Mouse (Mus musculus): ENCODE measurements at regions not wholly inside any gene's neighbourhood (a gene's known extent, or its start where the extent isn't known, plus 50 kb on each side); places are given as distances from the start of the nearest gene placed in this dataset.

DNA sequence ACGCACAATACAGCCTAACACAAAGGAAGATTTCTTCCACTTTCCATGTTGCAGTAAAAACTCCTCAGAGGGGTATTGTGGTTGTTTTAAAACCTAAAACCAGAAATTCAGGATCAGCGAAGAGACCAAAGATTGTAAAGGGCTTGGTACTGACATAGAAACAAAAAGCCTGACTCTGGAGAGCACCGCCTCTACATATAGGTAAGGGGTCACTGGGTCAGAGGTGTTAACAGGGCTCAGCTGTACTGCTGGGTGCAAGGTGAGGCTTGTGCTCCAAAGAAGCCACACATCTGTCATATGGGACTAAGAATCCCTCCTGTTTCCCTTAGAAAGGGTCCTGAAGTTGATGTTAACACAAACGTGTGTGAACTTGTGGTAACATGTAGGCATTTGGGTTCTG is 420.7 kb upstream of the Gm26657 start:
- no peaks in the 10 kb centered on the region for H3K9me3 ChIP-seq
- 80% methylated on average over 4 of the region's 4 CpGs for WGBS
- no peak overlapping the region for H3K4me2 ChIP-seq (replicated peaks)
- H3K27me3 ChIP-seq = no peaks in the 10 kb centered on the region
- H3K9ac ChIP-seq (replicated peaks) = no peak overlapping the region
- no peak overlapping the region for H3K27ac ChIP-seq
- H3K4me1 ChIP-seq (replicated peaks) = no peaks in the 10 kb centered on the region
- ATAC-seq = no peak
- H3K36me3 ChIP-seq = no peaks in the 10 kb centered on the region
- H3K4me3 ChIP-seq (replicated peaks) = no peak overlapping the region

DNA sequence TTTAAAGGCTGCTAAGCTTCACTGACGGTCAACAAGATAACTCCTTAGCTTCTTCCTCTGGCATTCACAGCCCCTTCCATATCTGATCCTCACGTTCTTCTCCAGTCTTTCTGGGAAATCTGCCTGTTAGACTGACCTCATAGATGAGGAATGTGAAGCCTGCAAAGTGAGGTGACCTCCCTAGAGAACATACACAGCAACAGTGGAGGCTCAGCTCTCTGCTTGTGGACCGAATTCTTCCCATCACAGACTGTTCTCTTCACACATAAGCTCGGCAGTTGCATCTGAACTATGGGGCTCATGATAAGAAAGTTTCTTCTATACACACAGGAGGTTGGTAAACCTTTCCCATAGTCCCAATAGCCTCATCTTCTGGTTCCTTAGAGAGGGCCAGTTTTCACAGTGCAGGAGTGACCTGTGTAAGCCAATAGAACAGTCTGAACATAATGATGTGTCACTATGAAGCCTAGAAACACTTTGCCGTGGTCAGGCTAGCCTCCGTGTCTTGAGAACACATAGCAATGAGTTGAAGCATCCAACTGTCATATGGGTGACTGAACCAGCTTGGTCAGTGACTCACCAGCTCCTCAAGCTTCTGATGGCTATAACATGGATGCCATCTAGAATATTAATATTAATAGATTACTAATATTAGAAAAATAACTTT is 434.1 kb upstream of the Gm26657 start:
- H3K27me3 ChIP-seq = no peaks in the 10 kb centered on the region
- H3K9me3 ChIP-seq = no peaks in the 10 kb centered on the region
- H3K4me2 ChIP-seq (replicated peaks) = no peak overlapping the region
- H3K4me1 ChIP-seq (replicated peaks) = no peaks in the 10 kb centered on the region
- H3K9ac ChIP-seq (replicated peaks) = no peak overlapping the region
- ATAC-seq = no peak
- H3K4me3 ChIP-seq (replicated peaks) = no peak overlapping the region
- H3K27ac ChIP-seq = no peak overlapping the region
- WGBS = 84% methylated on average over 6 of the region's 6 CpGs
- no peaks in the 10 kb centered on the region for H3K36me3 ChIP-seq

DNA sequence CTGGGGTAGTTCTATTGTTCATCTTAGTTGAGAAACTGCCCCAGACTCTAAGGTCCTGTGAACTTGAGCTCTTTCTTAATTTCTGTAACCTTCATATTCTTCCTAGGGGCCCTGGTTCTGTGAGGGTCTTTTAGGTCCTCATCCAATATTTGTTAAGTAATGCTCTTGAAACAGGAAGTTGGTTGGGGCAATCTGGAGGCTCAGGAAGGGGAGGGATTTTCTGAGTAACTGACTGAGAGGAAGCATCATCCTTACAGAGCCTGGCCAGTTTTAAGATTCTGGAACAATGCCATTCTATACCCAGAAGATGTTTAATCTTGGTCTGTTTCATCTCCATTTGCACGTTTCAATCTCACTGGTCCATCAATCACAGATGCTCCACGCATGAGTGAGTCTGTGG is 435.6 kb upstream of the Gm26657 start:
- H3K27ac ChIP-seq = no peak overlapping the region
- no peaks in the 10 kb centered on the region for H3K36me3 ChIP-seq
- no peaks in the 10 kb centered on the region for H3K27me3 ChIP-seq
- H3K9me3 ChIP-seq = no peaks in the 10 kb centered on the region
- no peak overlapping the region for H3K4me2 ChIP-seq (replicated peaks)
- H3K9ac ChIP-seq (replicated peaks) = no peak overlapping the region
- ATAC-seq = no peak
- no peak overlapping the region for H3K4me3 ChIP-seq (replicated peaks)
- H3K4me1 ChIP-seq (replicated peaks) = no peaks in the 10 kb centered on the region
- WGBS = 39% methylated on average over 2 of the region's 2 CpGs

DNA sequence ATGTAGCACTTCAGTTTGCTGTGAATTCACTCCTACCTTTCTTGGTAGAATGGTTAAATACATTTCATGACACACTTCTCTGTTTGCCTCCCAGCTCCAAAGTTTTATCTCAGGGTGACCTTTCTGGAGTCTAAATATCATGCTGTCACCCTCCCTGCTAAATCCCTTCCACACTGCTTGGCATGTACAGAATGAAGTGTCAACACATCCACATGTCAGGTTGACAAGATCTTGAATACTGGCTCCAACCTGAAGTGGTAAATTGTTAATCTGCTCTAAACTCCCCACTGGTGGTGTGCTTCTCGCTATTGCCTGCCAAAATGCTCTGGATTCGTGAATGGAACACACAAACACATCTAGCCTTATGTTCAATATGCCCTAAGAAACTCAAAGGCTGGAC is 451.9 kb upstream of the Gm26657 start:
- ATAC-seq = no peak
- 92% methylated on average over 2 of the region's 2 CpGs for WGBS
- Histone ChIP-seq H3K4me2 (replicated peaks) (no peak overlapping the region), H3K36me3 (no peaks in the 10 kb centered on the region), H3K4me3 (replicated peaks) (no peak overlapping the region), H3K27ac (no peak overlapping the region), H3K9me3 (no peaks in the 10 kb centered on the region), H3K27me3 (no peaks in the 10 kb centered on the region), H3K4me1 (replicated peaks) (no peaks in the 10 kb centered on the region), H3K9ac (replicated peaks) (no peak overlapping the region)

DNA sequence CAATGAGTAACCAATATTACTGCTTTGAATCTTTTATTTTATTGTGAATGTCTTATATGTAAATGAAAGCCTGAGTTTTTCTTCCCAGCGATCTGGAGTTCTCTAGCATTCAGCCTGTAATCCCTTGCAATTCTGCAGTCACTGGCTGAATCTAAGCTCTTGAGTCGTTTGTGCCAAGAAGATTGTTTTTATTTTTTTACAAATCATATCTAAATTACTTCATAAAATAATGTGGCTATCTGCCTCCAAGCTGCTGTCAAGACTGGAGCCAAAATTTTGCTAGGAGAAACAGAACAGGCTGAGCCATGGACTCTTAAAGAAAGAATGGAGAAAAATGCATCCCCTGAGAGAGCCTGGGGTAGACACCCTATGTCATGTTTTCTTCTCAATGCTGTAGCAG is 455.4 kb upstream of the Gm26657 start:
- no peaks in the 10 kb centered on the region for H3K4me1 ChIP-seq (replicated peaks)
- no peak for ATAC-seq
- no peaks in the 10 kb centered on the region for H3K36me3 ChIP-seq
- no peaks in the 10 kb centered on the region for H3K27me3 ChIP-seq
- H3K4me2 ChIP-seq (replicated peaks) = no peak overlapping the region
- H3K9me3 ChIP-seq = no peaks in the 10 kb centered on the region
- no peak overlapping the region for H3K9ac ChIP-seq (replicated peaks)
- H3K27ac ChIP-seq = no peak overlapping the region
- 70% methylated on average over 2 of the region's 2 CpGs for WGBS
- H3K4me3 ChIP-seq (replicated peaks) = no peak overlapping the region

DNA sequence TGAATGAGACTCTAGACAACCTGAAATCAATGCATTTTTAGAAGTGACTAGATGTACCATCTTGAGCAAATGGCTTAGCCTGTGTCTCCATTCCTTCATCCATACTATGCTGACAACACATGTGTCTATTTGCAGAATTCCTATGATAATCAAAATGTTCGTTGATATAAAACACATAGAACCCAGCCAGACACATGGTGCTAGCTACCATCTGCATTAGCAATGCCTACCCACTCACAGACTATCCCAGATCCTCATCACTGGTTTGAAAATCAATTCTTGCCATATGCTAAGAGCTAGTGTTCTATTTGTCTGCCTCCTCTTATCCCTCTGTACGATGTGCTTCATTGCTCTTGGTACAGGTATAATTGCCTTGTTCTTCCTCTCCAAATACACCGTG is 464.0 kb upstream of the Gm26657 start:
- no peaks in the 10 kb centered on the region for H3K9me3 ChIP-seq
- no peak for ATAC-seq
- H3K36me3 ChIP-seq = no peaks in the 10 kb centered on the region
- WGBS = 81% methylated on average over 3 of the region's 3 CpGs
- H3K4me1 ChIP-seq (replicated peaks) = no peaks in the 10 kb centered on the region
- no peaks in the 10 kb centered on the region for H3K27me3 ChIP-seq
- no peak overlapping the region for H3K27ac ChIP-seq
- H3K4me2 ChIP-seq (replicated peaks) = no peak overlapping the region
- no peak overlapping the region for H3K9ac ChIP-seq (replicated peaks)
- H3K4me3 ChIP-seq (replicated peaks) = no peak overlapping the region

DNA sequence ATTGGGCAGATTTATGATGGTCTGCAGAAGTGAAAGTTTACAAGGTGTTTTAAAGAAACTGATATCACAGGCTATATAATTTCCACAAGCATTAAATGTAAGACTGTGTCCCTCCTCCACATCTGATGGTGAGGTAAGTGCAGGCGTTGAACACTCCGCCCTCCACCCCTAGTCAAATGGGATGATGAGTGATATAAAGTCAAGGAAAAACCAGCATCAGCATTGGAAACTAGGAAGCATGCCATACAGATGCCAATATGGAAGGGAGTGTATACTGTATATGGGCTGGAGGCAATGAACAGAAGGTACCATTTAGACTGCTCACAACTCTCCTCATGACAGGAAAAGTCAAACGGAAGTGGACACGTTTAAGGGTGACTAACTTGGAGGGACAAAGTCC is 468.5 kb upstream of the Gm26657 start:
- Histone ChIP-seq H3K36me3 (no peaks in the 10 kb centered on the region), H3K9me3 (no peaks in the 10 kb centered on the region), H3K27me3 (no peaks in the 10 kb centered on the region), H3K27ac (no peak overlapping the region), H3K4me3 (replicated peaks) (no peak overlapping the region), H3K9ac (replicated peaks) (no peak overlapping the region), H3K4me1 (replicated peaks) (no peaks in the 10 kb centered on the region), H3K4me2 (replicated peaks) (no peak overlapping the region)
- 98% methylated on average over 4 of the region's 4 CpGs for WGBS
- ATAC-seq = no peak

DNA sequence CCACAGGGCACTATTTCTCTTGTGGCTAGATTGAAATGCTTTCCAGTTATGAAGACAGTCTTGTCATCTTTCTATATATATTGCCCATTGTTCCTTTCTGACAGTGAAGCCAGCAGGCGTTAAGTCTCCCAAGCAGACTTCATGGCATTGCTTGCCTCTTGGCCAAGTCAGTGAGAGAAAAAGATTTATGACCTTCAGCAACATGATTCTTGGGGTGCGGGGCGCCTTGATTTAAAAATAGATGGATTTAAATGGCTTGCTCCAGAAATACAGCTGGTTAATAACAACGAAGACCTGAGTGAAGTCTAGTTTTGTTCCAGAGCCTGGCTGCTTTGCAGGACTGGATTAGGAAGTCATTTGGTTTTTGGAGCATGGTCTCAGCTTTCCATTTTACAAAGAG is 475.2 kb upstream of the Gm26657 start:
- no peaks in the 10 kb centered on the region for H3K36me3 ChIP-seq
- no peaks in the 10 kb centered on the region for H3K4me1 ChIP-seq (replicated peaks)
- H3K27me3 ChIP-seq = no peaks in the 10 kb centered on the region
- no peak overlapping the region for H3K27ac ChIP-seq
- no peak overlapping the region for H3K4me3 ChIP-seq (replicated peaks)
- no peak overlapping the region for H3K4me2 ChIP-seq (replicated peaks)
- H3K9me3 ChIP-seq = no peaks in the 10 kb centered on the region
- 92% methylated on average over 4 of the region's 4 CpGs for WGBS
- ATAC-seq = no peak
- no peak overlapping the region for H3K9ac ChIP-seq (replicated peaks)

DNA sequence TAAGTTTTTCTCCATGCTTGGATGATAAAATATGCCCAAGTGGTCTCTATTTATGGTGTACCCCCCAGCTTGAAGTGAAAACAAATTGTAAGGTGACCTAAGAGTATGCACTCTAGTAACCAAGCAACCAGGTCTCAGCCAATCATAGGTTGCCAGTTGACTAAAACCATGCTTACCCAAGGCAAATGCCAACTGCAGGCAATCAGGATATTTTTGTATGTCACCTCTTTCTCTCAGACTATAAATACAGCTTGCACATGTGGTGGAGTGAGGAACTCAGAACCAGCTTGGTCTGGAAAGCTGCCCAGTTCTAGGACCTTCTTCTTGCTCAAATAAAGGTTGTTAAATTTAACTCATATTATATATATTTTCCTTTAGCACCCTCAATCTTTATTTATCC is 476.0 kb upstream of the Gm26657 start:
- Histone ChIP-seq H3K9ac (replicated peaks) (no peak overlapping the region), H3K27me3 (no peaks in the 10 kb centered on the region), H3K27ac (no peak overlapping the region), H3K4me1 (replicated peaks) (no peaks in the 10 kb centered on the region), H3K9me3 (no peaks in the 10 kb centered on the region), H3K4me2 (replicated peaks) (no peak overlapping the region), H3K4me3 (replicated peaks) (no peak overlapping the region), H3K36me3 (no peaks in the 10 kb centered on the region)
- no peak for ATAC-seq

DNA sequence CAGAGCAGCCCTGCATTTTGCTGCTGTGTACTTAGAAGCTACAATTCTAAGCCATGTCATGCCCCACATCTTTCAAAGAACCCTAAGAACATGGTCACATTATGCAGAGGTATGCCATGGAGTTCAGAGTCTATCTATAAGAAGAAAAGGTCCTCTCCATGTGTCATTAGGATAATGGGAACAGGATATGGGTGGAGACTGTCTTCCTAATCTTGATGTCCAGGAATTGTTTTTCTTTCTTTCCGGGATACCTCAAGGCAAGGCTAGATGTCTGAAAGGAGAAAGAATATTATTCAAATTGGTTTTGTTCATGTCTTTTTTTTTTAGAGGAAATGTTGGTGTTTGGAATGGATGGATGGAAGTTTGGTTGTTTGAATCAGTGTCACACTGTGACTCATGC is 477.3 kb upstream of the Gm26657 start:
- 92% methylated on average over 1 of the region's 1 CpGs for WGBS
- Histone ChIP-seq H3K27me3 (no peaks in the 10 kb centered on the region), H3K9me3 (no peaks in the 10 kb centered on the region), H3K4me1 (replicated peaks) (no peaks in the 10 kb centered on the region), H3K4me2 (replicated peaks) (no peak overlapping the region), H3K9ac (replicated peaks) (no peak overlapping the region), H3K27ac (no peak overlapping the region), H3K4me3 (replicated peaks) (no peak overlapping the region), H3K36me3 (no peaks in the 10 kb centered on the region)
- ATAC-seq = no peak

DNA sequence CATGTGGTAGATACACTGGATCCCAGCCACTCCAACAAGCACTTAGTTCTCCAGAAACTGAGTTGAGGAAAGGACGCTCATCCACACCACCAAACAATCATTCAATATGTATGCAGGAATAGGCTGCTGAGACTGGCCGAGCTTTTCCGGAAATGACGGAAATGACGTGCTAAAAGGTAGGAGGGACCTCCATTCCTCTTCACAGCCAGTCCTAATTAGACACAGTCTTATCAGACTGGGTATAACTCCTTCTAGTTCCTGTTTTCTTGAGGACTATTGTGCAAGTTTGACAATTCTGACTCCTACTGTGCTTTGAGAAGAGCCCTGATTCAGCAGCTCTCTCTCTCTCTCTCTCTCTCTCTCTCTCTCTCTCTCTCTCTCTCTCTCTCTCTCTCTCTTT is 477.9 kb upstream of the Gm26657 start:
- no peak overlapping the region for H3K9ac ChIP-seq (replicated peaks)
- WGBS = 88% methylated on average over 5 of the region's 5 CpGs
- H3K4me3 ChIP-seq (replicated peaks) = no peak overlapping the region
- no peaks in the 10 kb centered on the region for H3K27me3 ChIP-seq
- no peak overlapping the region for H3K27ac ChIP-seq
- H3K9me3 ChIP-seq = no peaks in the 10 kb centered on the region
- H3K36me3 ChIP-seq = no peaks in the 10 kb centered on the region
- H3K4me2 ChIP-seq (replicated peaks) = no peak overlapping the region
- no peaks in the 10 kb centered on the region for H3K4me1 ChIP-seq (replicated peaks)
- ATAC-seq = no peak

DNA sequence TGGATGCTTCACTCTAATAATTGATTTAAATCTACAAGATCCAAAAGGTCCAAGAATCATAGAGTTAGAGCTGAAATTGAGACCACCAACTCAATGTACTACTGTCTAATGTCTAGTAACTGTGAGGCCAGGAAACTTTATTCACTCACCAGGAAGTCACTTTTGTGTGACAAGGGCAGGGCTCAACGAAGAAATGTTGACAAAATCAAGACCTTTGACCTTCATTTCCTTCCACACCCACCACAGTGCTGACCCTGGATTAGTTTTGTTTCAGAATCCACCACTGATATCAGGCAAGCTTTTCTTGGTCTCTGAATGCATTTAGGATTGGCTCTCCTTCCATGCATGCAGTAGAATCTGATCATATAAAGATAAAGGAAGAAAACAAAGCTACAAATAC is 487.5 kb upstream of the Gm26657 start:
- WGBS = 39% methylated on average over 1 of the region's 1 CpGs
- Histone ChIP-seq H3K36me3 (no peaks in the 10 kb centered on the region), H3K4me2 (replicated peaks) (no peak overlapping the region), H3K9me3 (no peaks in the 10 kb centered on the region), H3K27ac (no peak overlapping the region), H3K4me1 (replicated peaks) (no peaks in the 10 kb centered on the region), H3K27me3 (no peaks in the 10 kb centered on the region), H3K4me3 (replicated peaks) (no peak overlapping the region), H3K9ac (replicated peaks) (no peak overlapping the region)
- no peak for ATAC-seq

DNA sequence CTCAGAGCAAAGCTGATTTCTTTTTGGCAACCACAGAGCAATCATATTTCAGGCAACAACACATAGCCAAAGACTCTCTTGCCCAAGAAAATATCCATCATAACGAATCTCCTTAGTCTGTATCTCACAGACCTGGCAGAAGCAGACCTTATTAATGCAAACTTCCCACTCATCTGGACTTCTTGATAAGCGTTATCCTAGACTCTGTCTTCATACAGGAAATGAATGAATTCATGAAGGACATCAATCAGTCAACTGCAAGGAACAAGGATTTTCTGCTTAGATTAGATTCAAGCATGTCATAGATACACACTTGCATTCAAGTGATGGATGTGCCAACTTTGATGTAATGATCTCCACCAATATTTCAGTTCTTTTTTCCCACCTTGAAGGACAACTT is 488.1 kb upstream of the Gm26657 start:
- no peak overlapping the region for H3K9ac ChIP-seq (replicated peaks)
- ATAC-seq = no peak
- H3K27ac ChIP-seq = no peak overlapping the region
- H3K4me1 ChIP-seq (replicated peaks) = no peaks in the 10 kb centered on the region
- H3K9me3 ChIP-seq = no peaks in the 10 kb centered on the region
- H3K4me2 ChIP-seq (replicated peaks) = no peak overlapping the region
- 84% methylated on average over 2 of the region's 2 CpGs for WGBS
- no peaks in the 10 kb centered on the region for H3K27me3 ChIP-seq
- H3K36me3 ChIP-seq = no peaks in the 10 kb centered on the region
- no peak overlapping the region for H3K4me3 ChIP-seq (replicated peaks)

Measured in midbrain, embryonic 13.5 days (tissue).